Mouse (Mus musculus) left cerebral cortex, postnatal 10 days (tissue): Measurements from ENCODE around the gene Nfkb2. TPM values are rescaled to one million over a fixed set of nuclear protein-coding genes. Genes with fewer than 3 reads are reported as not detected.

Source experiments
- DNase-seq, 2 experiments: peaks; one replicate each; pipeline ENCODE4 v3.0.0; 2021 to 2022; ENCODE audit warnings: low spot score in 2 of 2, mixed read lengths in 1 of 2; ENCODE audit errors: extremely low spot score in 1 of 2
- intact Hi-C: fragments of 180-260 bp; cut with DNase I; formaldehyde crosslinking; loops from one replicate; pipeline ENCODE4 v1.15.1; 2025
- microRNA-seq: library from miRNA; unstranded; fragments of <30 nt; microRNA quantifications from one replicate; pipeline ENCODE4 v1.2.0, GENCODE M21; 2022
- total RNA-seq, 2 experiments: library from RNA; stranded (reverse); gene quantifications; 2 replicates each; pipeline ENCODE4 v1.2.3; 2021

Nfkb2 gene
- total RNA-seq, 2 experiments from 2014 or later, result 2.0 to 2.4 TPM

DNA sequence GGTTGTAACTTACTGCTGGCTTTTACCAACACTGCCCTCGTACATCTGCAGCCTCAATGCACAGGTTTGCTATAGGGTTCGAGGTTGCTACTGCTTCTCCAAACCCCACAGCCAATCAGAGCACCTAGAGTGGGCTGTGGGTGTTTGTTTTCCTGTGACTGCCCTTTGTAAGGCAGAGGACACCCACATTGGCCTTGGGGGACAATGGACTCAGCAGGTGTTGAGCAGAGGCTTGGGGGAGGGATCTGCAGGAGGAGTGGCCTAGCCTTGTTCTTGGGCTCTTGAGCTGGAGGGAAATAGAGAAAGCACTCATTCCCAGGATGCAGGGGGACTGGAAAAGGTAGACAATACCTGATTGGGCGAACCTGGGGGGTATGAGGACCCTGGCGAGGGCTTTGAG, 54.3 kb downstream of the Nfkb2 start:
- intact Hi-C loops, result no loop called here
- DNase-seq, result no peak

Small RNA genes lying within 50 kb of the gene (microRNA-seq; reads per million reads assigned to microRNA genes)
- 1.7 reads per million for gene Mir146b

Other genes starting within 250 kb of the Nfkb2 start
- 10 to 100 TPM; 34.6 to 37.3 TPM for gene Nolc1, start 228.5 kb upstream of the Nfkb2 start, total RNA-seq
- gene Elovl3, start 172.4 kb upstream of the Nfkb2 start, total RNA-seq, result not detected
- gene Pitx3, start 156.0 kb upstream of the Nfkb2 start, total RNA-seq, result not detected
- 100 to 1,000 TPM; 100 TPM for gene Gbf1, start 151.8 kb upstream of the Nfkb2 start, total RNA-seq
- gene Psd, start 22.8 kb downstream of the Nfkb2 start, total RNA-seq, result 100 to 1,000 TPM; 631 to 653 TPM
- 10 to 100 TPM; 25.9 to 29.2 TPM for gene Fbxl15, start 23.9 kb downstream of the Nfkb2 start, total RNA-seq
- gene Cuedc2, start 34.4 kb downstream of the Nfkb2 start, total RNA-seq, result 100 to 1,000 TPM; 183 to 200 TPM
- gene Mfsd13a, start 36.8 kb downstream of the Nfkb2 start, total RNA-seq, result 10 to 100 TPM; 22.0 to 23.5 TPM
- gene 2310034G01Rik, start 46.0 kb downstream of the Nfkb2 start, total RNA-seq, result under 1 TPM; 0.77 to 0.99 TPM
- 100 to 1,000 TPM; 257 to 271 TPM for gene Actr1a, start 91.4 kb downstream of the Nfkb2 start, total RNA-seq
- gene Sufu, start 92.6 kb downstream of the Nfkb2 start, total RNA-seq, result 10 to 100 TPM; 16.7 to 18.8 TPM
- 100 to 1,000 TPM; 101 to 108 TPM for gene Trim8, start 197.4 kb downstream of the Nfkb2 start, total RNA-seq